Mouse (Mus musculus) hindbrain, embryonic 16.5 days (tissue): ENCODE results near the gene Tectb. TPM values are rescaled to one million over a fixed set of nuclear protein-coding genes. Genes with fewer than 3 reads are reported as not detected.

Source experiments
- ATAC-seq: fragments of 200-750 bp; cut with Nextera tagmentation; 2 replicates; pipeline ENCODE4 v1.8.0; 2017; ENCODE audit warnings: moderate TSS enrichment, moderate library complexity
- H3K27ac ChIP-seq: fragments of 300-500 bp; sonication (generic); 2 replicates; pipeline ENCODE4 v1.5.1; 2014; ENCODE audit warnings: low read depth, mild to moderate bottlenecking, control low read depth, low read length, moderate library complexity
- H3K27me3 ChIP-seq: fragments of 300-500 bp; sonication (generic); replicated peaks from 2 replicates; pipeline ENCODE4 v1.6.1; 2014; ENCODE audit warnings: low read length; ENCODE audit not compliant: control insufficient read depth, insufficient read depth
- H3K36me3 ChIP-seq: fragments of 300-500 bp; sonication (generic); 2 replicates; pipeline ENCODE4 v1.6.1; 2014; ENCODE audit warnings: mild to moderate bottlenecking, low read length, moderate library complexity, mixed read lengths; ENCODE audit not compliant: control insufficient read depth, insufficient read depth
- H3K4me1 ChIP-seq: fragments of 300-500 bp; sonication (generic); 2 replicates; pipeline ENCODE4 v1.6.1; 2014; ENCODE audit warnings: low read depth, low read length; ENCODE audit not compliant: control insufficient read depth, insufficient read depth
- H3K4me2 ChIP-seq: fragments of 300-500 bp; sonication (generic); 2 replicates; pipeline ENCODE4 v1.6.1; 2014; ENCODE audit warnings: mild to moderate bottlenecking, low read length, control low read depth, moderate library complexity
- H3K4me3 ChIP-seq: fragments of 300-500 bp; sonication (generic); 2 replicates; pipeline ENCODE4 v1.5.1; 2014; ENCODE audit warnings: mild to moderate bottlenecking, low read length, control low read depth, moderate library complexity
- H3K9ac ChIP-seq: fragments of 300-500 bp; sonication (generic); 2 replicates; pipeline ENCODE4 v1.6.1; 2014; ENCODE audit warnings: low read depth, mild to moderate bottlenecking, control low read depth, low read length, moderate library complexity
- H3K9me3 ChIP-seq: fragments of 300-500 bp; sonication (generic); 2 replicates; pipeline ENCODE4 v1.6.1; 2014; ENCODE audit warnings: mild to moderate bottlenecking, low read length, moderate library complexity; ENCODE audit not compliant: control insufficient read depth
- WGBS: fragments of 180-500 bp; shearing (Covaris S2); extraction: QIAGEN DNeasy Blood & Tissue Kit; methylation state at CpG from one replicate; pipeline ENCODE4 v1.1.7; 2014; 5-methylcytosine and 5-hydroxymethylcytosine counted together
- polyA plus RNA-seq: library from polyadenylated mRNA; unstranded; fragments of >200 nt; fragmentation: Nextera tagmentation; extraction: Ambion mirVana; gene quantifications from 2 replicates; pipeline ENCODE4 v1.2.1, GENCODE M21; 2015

The Tectb gene
- 0.17 TPM in 1 of 2 replicates, not detected in the other for polyA plus RNA-seq

DNA sequence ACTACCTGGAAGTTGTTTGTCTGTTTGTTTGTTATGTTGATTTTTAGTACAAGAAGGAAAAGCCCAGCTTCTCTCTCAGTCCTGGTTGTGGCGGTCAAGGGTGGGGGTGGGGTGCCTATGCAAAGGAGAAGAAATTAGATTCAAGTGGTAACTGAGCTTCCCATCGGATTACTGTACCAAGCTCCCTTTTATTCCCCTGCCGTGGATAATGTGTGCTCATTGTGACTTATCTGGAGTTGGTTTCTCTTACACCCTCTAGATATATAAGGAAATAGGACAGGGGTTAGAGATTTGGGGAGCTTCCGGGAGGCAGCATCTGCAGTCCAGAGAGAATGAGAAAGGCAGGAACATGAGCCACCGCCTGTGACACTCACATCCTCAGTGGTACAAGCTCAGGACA is at the start of gene Tectb:
Gene Tectb, plus strand, starts transcription at position 301 of the 400 bp plus-strand sequence.
- Histone ChIP-seq H3K9me3 (no peaks in the 10 kb centered on the region), H3K4me2 (no peak within 1 kb of the TSS), H3K4me1 (no peaks in the 10 kb centered on the region), H3K27ac (no peak within 1 kb of the TSS), H3K9ac (no peak within 1 kb of the TSS), H3K36me3 (no peaks in the 10 kb centered on the region), H3K4me3 (no peak within 1 kb of the TSS), H3K27me3 (no peaks in the 10 kb centered on the region)
- WGBS, result 76% methylated on average over 5 of the region's 5 CpGs
- ATAC-seq, result no peak

DNA sequence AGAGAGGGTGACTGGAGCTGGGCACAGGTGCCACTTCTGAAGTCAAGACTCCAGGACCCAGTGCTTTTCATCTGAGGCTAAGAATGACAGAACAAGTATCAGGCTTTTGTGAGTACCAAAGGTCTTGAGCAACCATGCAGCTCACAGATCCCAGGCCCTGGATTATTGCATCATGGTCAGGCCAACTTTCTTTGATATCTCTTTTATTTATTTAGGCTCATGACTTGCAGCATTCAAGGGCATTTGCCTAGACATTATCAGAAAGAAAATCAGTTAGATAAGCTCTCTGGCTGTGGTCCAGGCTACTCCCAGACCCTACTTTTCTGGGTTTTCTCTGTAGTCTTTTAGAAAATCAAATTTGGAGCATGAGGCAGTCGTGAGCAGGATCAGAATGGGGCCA is 48.8 kb upstream of the Tectb start:
- H3K27ac ChIP-seq, result no peak overlapping the region
- H3K4me2 ChIP-seq, result no peak overlapping the region
- no peaks in the 10 kb centered on the region for H3K4me1 ChIP-seq
- H3K27me3 ChIP-seq, result 0 out of 2 replicates have a peak, but pooled peaks cover 2% of the 10 kb centered on the region
- WGBS, result 39% methylated on average over 1 of the region's 1 CpGs
- H3K9ac ChIP-seq, result no peak overlapping the region
- no peak overlapping the region for H3K4me3 ChIP-seq
- no peak for ATAC-seq
- H3K9me3 ChIP-seq, result no peaks in the 10 kb centered on the region
- H3K36me3 ChIP-seq, result no peaks in the 10 kb centered on the region

GRCm38 (mm10) chr19:55132476-55132875 is 48.1 kb upstream of the Tectb start:
- no peaks in the 10 kb centered on the region for H3K9me3 ChIP-seq
- no peak overlapping the region for H3K9ac ChIP-seq
- no peak overlapping the region for H3K4me2 ChIP-seq
- H3K27ac ChIP-seq, result no peak overlapping the region
- H3K27me3 ChIP-seq, result 0 out of 2 replicates have a peak, but pooled peaks cover 2% of the 10 kb centered on the region
- no peak overlapping the region for H3K4me3 ChIP-seq
- WGBS, result 90% methylated on average over 3 of the region's 3 CpGs
- H3K36me3 ChIP-seq, result no peaks in the 10 kb centered on the region
- no peaks in the 10 kb centered on the region for H3K4me1 ChIP-seq
- ATAC-seq, result no peak

DNA sequence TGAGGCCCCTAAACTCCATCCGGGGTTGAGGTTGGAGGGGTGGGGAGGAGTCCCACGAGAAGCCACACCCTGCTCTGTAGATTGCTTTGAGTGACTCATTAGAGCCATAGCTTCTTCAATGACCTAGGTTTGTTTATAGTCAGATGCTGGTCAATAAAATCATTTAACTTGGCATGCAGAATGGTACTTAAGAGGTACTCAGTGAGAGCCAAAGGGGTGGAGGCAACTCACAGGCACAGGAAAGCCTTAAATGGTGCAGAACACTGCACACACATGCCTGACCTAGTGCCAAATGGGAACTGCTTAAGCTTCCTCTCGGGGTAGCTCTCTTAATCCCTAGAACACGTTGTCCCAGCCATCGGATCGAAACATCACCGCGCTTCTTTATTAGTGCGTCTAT is 46.0 kb upstream of the Tectb start:
- ATAC-seq, result no peak
- no peak overlapping the region for H3K4me3 ChIP-seq
- no peak overlapping the region for H3K9ac ChIP-seq
- 0 out of 2 replicates have a peak, but pooled peaks cover 2% of the 10 kb centered on the region for H3K4me1 ChIP-seq
- H3K27ac ChIP-seq, result no peak overlapping the region
- 0 out of 2 replicates have a peak, but pooled peaks cover 2% of the 10 kb centered on the region for H3K27me3 ChIP-seq
- no peak overlapping the region for H3K4me2 ChIP-seq
- no peaks in the 10 kb centered on the region for H3K36me3 ChIP-seq
- no peaks in the 10 kb centered on the region for H3K9me3 ChIP-seq
- WGBS, result 85% methylated on average over 9 of the region's 9 CpGs

DNA sequence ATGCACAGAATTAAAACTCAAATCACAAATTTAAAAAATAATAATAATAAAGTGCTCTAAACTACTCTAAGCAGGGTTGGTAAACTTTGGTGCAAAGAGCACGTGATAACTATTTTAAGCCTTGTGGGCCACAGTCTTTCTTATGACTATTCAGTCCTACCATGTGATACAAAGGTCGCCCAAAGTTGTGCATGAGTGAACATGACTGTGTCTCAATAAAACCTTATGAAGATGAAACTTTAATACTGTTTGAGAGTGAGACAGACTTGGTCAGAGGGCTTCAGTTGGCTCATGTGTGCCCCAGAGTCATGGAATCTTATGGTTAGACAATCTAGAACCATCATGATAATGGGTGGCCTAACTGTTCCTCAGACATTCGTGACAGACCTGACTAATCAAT is 44.6 kb upstream of the Tectb start:
- Histone ChIP-seq H3K4me1 (0 out of 2 replicates have a peak, but pooled peaks cover 2% of the 10 kb centered on the region), H3K4me2 (no peak overlapping the region), H3K27ac (no peak overlapping the region), H3K4me3 (no peak overlapping the region), H3K36me3 (no peaks in the 10 kb centered on the region), H3K9ac (no peak overlapping the region), H3K27me3 (0 out of 2 replicates have a peak, but pooled peaks cover 2% of the 10 kb centered on the region), H3K9me3 (no peaks in the 10 kb centered on the region)
- ATAC-seq, result no peak
- 98% methylated on average over 3 of the region's 3 CpGs for WGBS

DNA sequence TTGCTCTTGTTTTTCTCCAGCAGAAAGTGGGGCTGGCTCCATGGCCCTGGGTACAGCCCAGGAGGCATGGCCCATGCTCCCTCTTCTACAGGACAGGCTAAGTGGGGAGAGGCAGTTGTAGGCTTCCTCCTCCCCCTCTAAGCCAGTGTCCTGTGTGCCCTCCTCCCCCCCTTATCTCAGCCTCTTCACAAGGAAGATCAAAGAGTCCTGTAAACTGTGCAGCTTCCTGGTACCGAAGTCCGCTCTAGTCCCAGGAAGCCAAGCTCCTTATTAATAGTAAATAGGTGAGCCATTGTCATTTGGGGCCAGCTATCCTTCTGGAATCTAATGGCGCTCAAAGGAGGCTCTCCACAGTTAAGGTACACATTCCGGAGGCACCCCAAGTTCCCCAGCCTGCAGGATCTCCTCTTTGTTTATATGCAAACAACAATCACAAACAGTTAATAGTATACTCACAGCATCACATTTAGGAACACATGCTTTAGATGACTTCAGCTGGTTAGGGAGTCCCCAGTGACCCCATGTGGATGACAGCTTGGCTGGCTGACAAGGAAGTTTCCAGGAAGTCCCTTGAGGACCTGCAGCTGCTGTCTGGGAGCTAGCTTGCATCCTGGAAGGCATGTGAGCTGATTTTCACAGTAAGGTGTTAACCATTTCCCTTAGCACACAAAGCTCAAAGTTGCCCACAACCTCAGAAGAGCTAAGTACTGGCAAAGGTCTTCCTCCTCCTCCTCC is 43.7 kb upstream of the Tectb start:
- Histone ChIP-seq H3K9ac (no peak overlapping the region), H3K27me3 (0 out of 2 replicates have a peak, but pooled peaks cover 2% of the 10 kb centered on the region), H3K4me3 (no peak overlapping the region), H3K27ac (no peak overlapping the region), H3K36me3 (no peaks in the 10 kb centered on the region), H3K4me2 (no peak overlapping the region), H3K4me1 (0 out of 2 replicates have a peak, but pooled peaks cover 2% of the 10 kb centered on the region), H3K9me3 (no peaks in the 10 kb centered on the region)
- WGBS, result 58% methylated on average over 4 of the region's 4 CpGs
- no peak for ATAC-seq

DNA sequence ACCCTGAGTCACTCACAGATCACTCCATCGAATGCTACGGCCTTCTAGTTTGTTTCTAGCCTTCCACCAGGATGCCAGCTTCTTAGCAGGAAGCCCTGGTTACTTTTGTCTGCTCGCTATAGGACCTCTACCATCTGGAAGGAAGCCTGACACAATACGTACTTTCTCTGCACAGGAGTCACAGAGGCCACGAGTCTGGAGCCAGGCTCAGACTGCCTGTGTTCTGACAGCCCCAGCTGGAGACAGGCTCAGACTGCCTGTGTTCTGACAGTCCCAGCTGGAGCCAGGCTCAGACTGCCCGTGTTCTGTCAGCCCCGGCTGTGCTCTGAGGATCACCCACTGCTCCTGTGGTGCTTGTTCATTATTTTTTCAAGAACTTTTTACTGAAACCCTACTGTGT is 42.6 kb upstream of the Tectb start:
- whole genome bisulfite sequencing, result 19% methylated on average over 7 of the region's 7 CpGs
- 0 out of 2 replicates have a peak, but pooled peaks cover 2% of the 10 kb centered on the region for H3K4me1 ChIP-seq
- H3K9me3 ChIP-seq, result no peaks in the 10 kb centered on the region
- ATAC-seq, result peak; percentile 93
- no peak overlapping the region for H3K4me2 ChIP-seq
- H3K36me3 ChIP-seq, result no peaks in the 10 kb centered on the region
- no peak overlapping the region for H3K4me3 ChIP-seq
- no peak overlapping the region for H3K27ac ChIP-seq
- 0 out of 2 replicates have a peak, but pooled peaks cover 2% of the 10 kb centered on the region for H3K27me3 ChIP-seq
- no peak overlapping the region for H3K9ac ChIP-seq

DNA sequence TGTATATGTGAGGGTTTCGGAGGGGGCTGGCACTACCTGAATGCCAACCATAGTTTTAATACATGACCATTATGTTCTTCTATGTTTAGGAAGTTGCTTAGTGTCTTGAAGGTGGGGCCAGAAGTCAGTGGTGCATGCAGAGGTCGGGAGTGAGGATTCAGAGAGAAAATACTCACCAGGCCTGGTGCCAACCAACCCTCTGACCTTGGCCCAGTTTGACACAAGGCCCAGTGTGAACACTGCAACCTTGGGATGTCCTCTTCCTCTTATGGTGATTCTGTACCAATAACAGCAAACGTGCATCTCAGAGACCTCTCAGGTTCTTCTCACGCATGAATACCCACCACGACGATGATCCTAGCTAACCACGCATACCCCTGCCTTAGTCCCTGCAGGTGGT is 42.0 kb upstream of the Tectb start:
- no peak for ATAC-seq
- Histone ChIP-seq H3K27ac (no peak overlapping the region), H3K9ac (no peak overlapping the region), H3K4me1 (peaks cover 3% of the 10 kb centered on the region; the same call in 1 of the 2 replicates), H3K4me3 (no peak overlapping the region), H3K36me3 (no peaks in the 10 kb centered on the region), H3K27me3 (0 out of 2 replicates have a peak, but pooled peaks cover 2% of the 10 kb centered on the region), H3K4me2 (no peak overlapping the region), H3K9me3 (no peaks in the 10 kb centered on the region)
- 70% methylated on average over 7 of the region's 7 CpGs for WGBS

- no peak overlapping the region for H3K4me3 ChIP-seq
- H3K27me3 ChIP-seq, result 0 out of 2 replicates have a peak, but pooled peaks cover 2% of the 10 kb centered on the region
- H3K4me1 ChIP-seq, result peaks cover 4% of the 10 kb centered on the region; the same call in 1 of the 2 replicates
- H3K4me2 ChIP-seq, result no peak overlapping the region
- H3K27ac ChIP-seq, result no peak overlapping the region
- H3K36me3 ChIP-seq, result no peaks in the 10 kb centered on the region
- 78% methylated on average over 7 of the region's 7 CpGs for WGBS
- ATAC-seq, result no peak
- no peak overlapping the region for H3K9ac ChIP-seq
- no peaks in the 10 kb centered on the region for H3K9me3 ChIP-seq
These were observed 41.2 kb upstream of the Tectb start for GRCm38 (mm10) chr19:55139301-55139700.
